Mouse (Mus musculus): Measurements from ENCODE around the gene Hmg20b. TPM values are rescaled to one million over a fixed set of nuclear protein-coding genes. Genes with fewer than 3 reads are reported as not detected.

Hmg20b gene
- total RNA-seq, 1 experiment = 43.5 TPM

DNA sequence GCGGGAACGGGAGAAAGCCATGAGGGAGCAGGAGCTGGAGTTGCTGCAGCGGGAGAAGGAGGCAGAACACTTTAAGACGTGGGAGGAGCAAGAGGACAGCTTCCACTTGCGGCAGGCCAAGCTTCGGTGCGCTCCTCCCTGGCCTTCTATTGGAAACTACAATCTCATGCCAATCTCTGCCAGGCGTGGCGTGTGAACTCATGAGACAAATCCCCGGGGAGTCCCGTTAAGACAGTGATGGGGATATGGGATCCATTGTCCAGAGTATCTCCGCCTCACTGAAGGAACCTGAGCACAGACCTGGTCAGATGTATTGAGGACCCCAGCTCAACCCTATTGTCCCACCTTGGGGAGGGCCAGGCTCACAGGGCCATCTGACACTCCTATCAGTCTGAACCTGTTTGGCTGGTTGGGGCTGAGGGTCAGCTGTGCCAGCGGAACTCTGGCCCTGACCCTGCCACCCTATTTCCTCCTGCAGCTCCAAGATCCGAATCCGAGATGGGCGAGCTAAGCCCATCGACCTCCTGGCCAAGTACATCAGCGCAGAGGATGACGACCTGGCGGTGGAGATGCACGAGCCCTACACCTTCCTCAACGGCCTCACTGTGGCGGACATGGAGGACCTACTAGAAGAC is 27.0 kb downstream of the Hmg20b start:
- in situ Hi-C loops (cut with MboI; ENCODE audit: low sequenced_read_pairs in 2 of 2, unreplicated experiment in 2 of 2) = no loop called here
- H3K4me1 ChIP-seq (ENCODE audit: control insufficient read depth in 2 of 2, insufficient read depth in 2 of 2, low read length in 2 of 2, poor library complexity in 1 of 2) = peaks cover 1 to 20% of the 10 kb centered on the region in 2 experiments; a peak in 3 of 4 replicates
- TF ChIP-seq HCFC1 (IDR thresholded peaks at IDR 0.05; ENCODE audit: borderline replicate concordance, insufficient read depth, low read length) (no peak), ZC3H11A (IDR thresholded peaks at IDR 0.05; ENCODE audit: borderline replicate concordance, low read depth, low read length) (no peak), MAFK (IDR thresholded peaks at IDR 0.05; ENCODE audit: insufficient read depth, low read depth, low read length) (no peak)
- no peak overlapping the region for H3K4me3 ChIP-seq (ENCODE audit: insufficient read depth in 1 of 2, low read depth in 1 of 2, low read length in 2 of 2, poor library complexity in 1 of 2, severe bottlenecking in 1 of 2)
- no peaks in the 10 kb centered on the region for H3K9me3 ChIP-seq (ENCODE audit: control insufficient read depth, insufficient read depth, low read depth, low read length)
- H3K36me3 ChIP-seq (ENCODE audit: control insufficient read depth, insufficient read depth, low read length, poor library complexity, severe bottlenecking) = peaks cover 56% of the 10 kb centered on the region
- H3K27ac ChIP-seq (ENCODE audit: insufficient read depth, low read depth, low read length, poor library complexity, severe bottlenecking) = no peak overlapping the region
- no peak for DNase-seq (ENCODE audit: low read depth, low spot score)
- no peak overlapping the region for H3K9ac ChIP-seq (ENCODE audit: insufficient read depth, low read depth, low read length, poor library complexity, severe bottlenecking)

DNA sequence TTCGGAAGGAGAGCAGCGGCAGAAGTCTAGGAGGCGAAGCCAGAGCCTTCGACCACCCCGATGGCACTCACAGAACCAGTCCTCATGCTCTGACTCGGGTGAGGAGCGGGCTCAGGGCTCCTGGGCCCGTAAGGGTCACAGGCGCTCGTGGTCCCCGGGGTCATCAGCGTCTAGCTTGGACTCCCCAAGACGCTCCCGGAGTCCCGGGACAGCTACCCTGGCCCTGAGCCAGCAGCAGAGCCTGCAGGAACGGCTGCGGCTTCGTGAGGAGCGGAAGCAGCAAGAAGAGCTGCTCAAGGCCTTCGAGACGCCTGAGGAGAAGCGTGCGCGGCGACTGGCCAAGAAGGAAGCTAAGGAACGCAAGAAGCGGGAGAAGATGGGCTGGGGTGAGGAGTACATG is 27.8 kb downstream of the Hmg20b start:
- Histone ChIP-seq H3K36me3 (ENCODE audit: control insufficient read depth, insufficient read depth, low read length, poor library complexity, severe bottlenecking) (peaks cover 59% of the 10 kb centered on the region), H3K9me3 (ENCODE audit: control insufficient read depth, insufficient read depth, low read depth, low read length) (no peaks in the 10 kb centered on the region), H3K4me1 (ENCODE audit: control insufficient read depth in 2 of 2, insufficient read depth in 2 of 2, low read length in 2 of 2, poor library complexity in 1 of 2) (peaks cover 0 to 20% of the 10 kb centered on the region in 2 experiments; a peak in 2 of 4 replicates), H3K9ac (ENCODE audit: insufficient read depth, low read depth, low read length, poor library complexity, severe bottlenecking) (0 out of 2 replicates have a peak overlapping the region, but pooled peaks have one; percentile 13), H3K4me3 (ENCODE audit: insufficient read depth in 1 of 2, low read depth in 1 of 2, low read length in 2 of 2, poor library complexity in 1 of 2, severe bottlenecking in 1 of 2) (peak overlapping the region in 1 of 2 experiments; percentile 60; a peak in 1 of 4 replicates), H3K27ac (ENCODE audit: insufficient read depth, low read depth, low read length, poor library complexity, severe bottlenecking) (0 out of 2 replicates have a peak overlapping the region, but pooled peaks have one; percentile 8)
- no peak for DNase-seq (ENCODE audit: low read depth, low spot score)
- in situ Hi-C loops (cut with MboI; ENCODE audit: low sequenced_read_pairs in 2 of 2, unreplicated experiment in 2 of 2) = no loop called here
- TF ChIP-seq CHD2 (IDR thresholded peaks at IDR 0.05; ENCODE audit: low read depth, low read length) (no peak), ZNF384 (IDR thresholded peaks at IDR 0.05; ENCODE audit: low read depth, low read length) (no peak), HCFC1 (IDR thresholded peaks at IDR 0.05; ENCODE audit: borderline replicate concordance, insufficient read depth, low read length) (no peak), MAFK (IDR thresholded peaks at IDR 0.05; ENCODE audit: insufficient read depth, low read depth, low read length) (no peak), ZC3H11A (IDR thresholded peaks at IDR 0.05; ENCODE audit: borderline replicate concordance, low read depth, low read length) (no peak)

DNA sequence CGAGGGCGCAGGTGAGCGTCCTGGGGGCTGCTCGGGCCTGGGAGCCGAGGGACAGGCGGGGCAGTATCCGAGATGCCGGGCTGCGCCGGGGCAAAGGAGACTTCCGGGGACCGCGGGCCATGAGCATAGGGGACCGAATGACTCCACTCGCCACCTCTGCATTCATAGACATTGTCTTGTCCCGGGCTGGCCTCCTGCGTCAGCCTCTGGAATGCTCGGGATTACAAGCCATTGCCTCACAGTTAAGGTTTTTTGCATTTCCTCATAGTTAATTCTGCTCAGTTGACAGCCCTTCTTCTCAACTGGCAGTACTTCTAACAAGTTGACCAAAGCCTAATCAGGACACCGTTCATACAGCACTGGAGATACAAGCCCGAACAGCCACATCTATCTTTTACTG is 28.8 kb downstream of the Hmg20b start:
- in situ Hi-C loops (cut with MboI; ENCODE audit: low sequenced_read_pairs in 2 of 2, unreplicated experiment in 2 of 2) = no loop called here
- H3K27ac ChIP-seq (ENCODE audit: insufficient read depth, low read depth, low read length, poor library complexity, severe bottlenecking) = peak overlapping the region; percentile 77
- TF ChIP-seq MAFK (IDR thresholded peaks at IDR 0.05; ENCODE audit: insufficient read depth, low read depth, low read length) = no peak
- no peak for TF ChIP-seq HCFC1 (IDR thresholded peaks at IDR 0.05; ENCODE audit: borderline replicate concordance, insufficient read depth, low read length)
- TF ChIP-seq CHD2 (IDR thresholded peaks at IDR 0.05; ENCODE audit: low read depth, low read length) = no peak
- no peak for TF ChIP-seq ZNF384 (IDR thresholded peaks at IDR 0.05; ENCODE audit: low read depth, low read length)
- no peak for TF ChIP-seq ZC3H11A (IDR thresholded peaks at IDR 0.05; ENCODE audit: borderline replicate concordance, low read depth, low read length)
- H3K4me3 ChIP-seq (ENCODE audit: insufficient read depth in 1 of 2, low read depth in 1 of 2, low read length in 2 of 2, poor library complexity in 1 of 2, severe bottlenecking in 1 of 2) = peak overlapping the region; percentile 60 to 93
- peaks cover 51% of the 10 kb centered on the region for H3K36me3 ChIP-seq (ENCODE audit: control insufficient read depth, insufficient read depth, low read length, poor library complexity, severe bottlenecking)
- peak overlapping the region; percentile 94 for H3K9ac ChIP-seq (ENCODE audit: insufficient read depth, low read depth, low read length, poor library complexity, severe bottlenecking)
- DNase-seq (ENCODE audit: low read depth, low spot score) = no peak
- peaks cover 0 to 21% of the 10 kb centered on the region in 2 experiments; a peak in 2 of 4 replicates for H3K4me1 ChIP-seq (ENCODE audit: control insufficient read depth in 2 of 2, insufficient read depth in 2 of 2, low read length in 2 of 2, poor library complexity in 1 of 2)
- H3K9me3 ChIP-seq (ENCODE audit: control insufficient read depth, insufficient read depth, low read depth, low read length) = no peaks in the 10 kb centered on the region

DNA sequence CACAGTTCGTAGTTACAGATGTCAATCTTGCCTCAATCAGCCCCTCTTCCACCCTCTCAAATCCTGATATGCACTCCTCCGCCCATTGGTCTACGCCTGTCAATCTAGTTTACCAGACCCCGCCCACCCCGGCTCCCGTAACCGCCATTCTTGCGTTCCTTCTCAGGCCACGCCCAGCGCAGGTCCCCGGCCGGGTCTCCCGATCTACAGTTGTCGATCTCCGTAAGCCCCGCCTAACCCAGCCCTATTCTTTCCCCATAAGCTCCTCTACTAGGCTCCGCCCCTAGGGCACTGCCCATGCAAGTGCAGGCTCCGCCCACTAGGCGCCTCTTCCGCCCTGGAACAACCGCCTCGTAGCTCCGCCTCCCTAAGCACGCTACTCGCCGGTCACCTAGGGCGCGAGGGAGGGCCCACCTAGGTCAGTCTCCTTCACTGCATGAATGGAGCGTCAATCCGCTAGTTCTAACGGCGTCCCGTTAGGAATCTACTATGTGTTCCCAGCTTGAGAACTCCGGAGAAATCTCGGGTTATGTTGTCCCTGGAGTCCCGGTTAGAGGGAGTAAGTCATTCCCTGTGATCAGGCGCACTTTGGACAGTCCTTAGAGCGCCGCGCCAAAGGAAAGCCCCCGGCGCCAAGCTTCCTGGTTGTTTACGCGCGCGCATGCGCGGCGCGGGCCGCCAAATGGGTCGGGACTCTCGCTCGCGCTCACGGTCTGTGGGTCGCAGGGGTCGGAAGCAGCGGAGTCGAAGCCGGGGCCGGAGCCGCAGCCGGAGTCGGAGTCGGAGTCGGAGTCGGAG is 29.5 kb downstream of the Hmg20b start, which contains the start of gene Cactin:
TSS of gene Cactin (plus strand) at position 554 of the 798 bp plus-strand sequence.
- in situ Hi-C loops (cut with MboI; ENCODE audit: low sequenced_read_pairs in 2 of 2, unreplicated experiment in 2 of 2) = no loop called here
- Histone ChIP-seq H3K9me3 (ENCODE audit: control insufficient read depth, insufficient read depth, low read depth, low read length) (no peaks in the 10 kb centered on the region), H3K9ac (ENCODE audit: insufficient read depth, low read depth, low read length, poor library complexity, severe bottlenecking) (peak within 1 kb of the TSS; percentile 94), H3K4me1 (ENCODE audit: control insufficient read depth in 2 of 2, insufficient read depth in 2 of 2, low read length in 2 of 2, poor library complexity in 1 of 2) (peaks cover 0 to 23% of the 10 kb centered on the region in 2 experiments; a peak in 2 of 4 replicates), H3K27ac (ENCODE audit: insufficient read depth, low read depth, low read length, poor library complexity, severe bottlenecking) (peak within 1 kb of the TSS; percentile 77), H3K36me3 (ENCODE audit: control insufficient read depth, insufficient read depth, low read length, poor library complexity, severe bottlenecking) (peaks cover 44% of the 10 kb centered on the region), H3K4me3 (ENCODE audit: insufficient read depth in 1 of 2, low read depth in 1 of 2, low read length in 2 of 2, poor library complexity in 1 of 2, severe bottlenecking in 1 of 2) (peak within 1 kb of the TSS; percentile 74 to 93)
- DNase-seq (ENCODE audit: low read depth, low spot score) = peak; percentile 100
- TF ChIP-seq HCFC1 (IDR thresholded peaks at IDR 0.05; ENCODE audit: borderline replicate concordance, insufficient read depth, low read length) (peak; percentile 88), MAFK (IDR thresholded peaks at IDR 0.05; ENCODE audit: insufficient read depth, low read depth, low read length) (no peak), ZC3H11A (IDR thresholded peaks at IDR 0.05; ENCODE audit: borderline replicate concordance, low read depth, low read length) (no peak), ZNF384 (IDR thresholded peaks at IDR 0.05; ENCODE audit: low read depth, low read length) (no peak), CHD2 (IDR thresholded peaks at IDR 0.05; ENCODE audit: low read depth, low read length) (no peak)
